Mouse (Mus musculus) heart, adult 2 months (tissue): ENCODE results near the gene Dyrk3. TPM values are rescaled to one million over a fixed set of nuclear protein-coding genes. Genes with fewer than 3 reads are reported as not detected.

Experiments
- DNase-seq, 2 experiments: peaks; one replicate each; pipeline ENCODE4 v3.0.0; 2021
- H3K27ac ChIP-seq: fragments of 200-600 bp; 2 replicates; pipeline ENCODE4 v1.8.1; 2022
- H3K27me3 ChIP-seq: fragments of 200-500 bp; 2 replicates; pipeline ENCODE4 v1.6.1; 2012; ENCODE audit warnings: mild to moderate bottlenecking, low read length, inconsistent platforms, mixed read lengths; ENCODE audit not compliant: control insufficient read depth, insufficient read depth
- H3K36me3 ChIP-seq: fragments of 200-500 bp; 2 replicates; pipeline ENCODE4 v1.6.1; 2012; ENCODE audit warnings: low read length, inconsistent platforms; ENCODE audit not compliant: control insufficient read depth, insufficient read depth
- H3K4me1 ChIP-seq: fragments of 200-500 bp; 2 replicates; pipeline ENCODE4 v1.6.1; 2011; ENCODE audit warnings: low read length; ENCODE audit not compliant: control insufficient read depth, insufficient read depth
- H3K4me3 ChIP-seq: fragments of 200-600 bp; 2 replicates; pipeline ENCODE4 v1.8.1; 2022
- H3K79me2 ChIP-seq: fragments of 200-500 bp; replicated peaks from 2 replicates; pipeline ENCODE4 v1.6.1; 2012; ENCODE audit warnings: mild to moderate bottlenecking, inconsistent platforms, low read length, moderate library complexity, mixed read lengths; ENCODE audit not compliant: control insufficient read depth, insufficient read depth
- H3K9ac ChIP-seq: fragments of 200-500 bp; 2 replicates; pipeline ENCODE4 v1.6.1; 2012; ENCODE audit warnings: low read depth, mild to moderate bottlenecking, control low read depth, inconsistent platforms, low read length, mixed read lengths
- CTCF ChIP-seq: fragments of 200-600 bp; IDR thresholded peaks from 2 replicates; pipeline ENCODE4 v1.8.1; 2022; ENCODE audit warnings: antibody characterized with exemption, mild to moderate bottlenecking, moderate library complexity
- EP300 ChIP-seq: fragments of 200-500 bp; IDR thresholded peaks from 2 replicates; pipeline ENCODE4 v1.6.1; 2011; ENCODE audit warnings: low read depth, low read length, control low read depth; ENCODE audit not compliant: insufficient read depth
- POLR2A ChIP-seq: fragments of 200-500 bp; IDR thresholded peaks from 2 replicates; pipeline ENCODE4 v1.6.1; 2011; ENCODE audit warnings: mild to moderate bottlenecking, low read depth, low read length, control low read depth; ENCODE audit not compliant: insufficient read depth
- WGBS: fragments of 180-500 bp; shearing (Covaris S2); methylation state at CpG from one replicate; pipeline ENCODE4 v1.1.7; 2018; 5-methylcytosine and 5-hydroxymethylcytosine counted together
- intact Hi-C: fragments of 180-260 bp; cut with DNase I; formaldehyde crosslinking; loops from one replicate; pipeline ENCODE4 v1.15.1; 2025
- polyA plus RNA-seq: library from polyadenylated mRNA; depleted of rRNA; stranded (reverse); fragments of >200 nt; gene quantifications from 2 replicates; pipeline ENCODE4 v1.2.3, GENCODE M21; 2012
- total RNA-seq, 2 experiments: library from RNA; stranded (reverse); gene quantifications; 2 replicates each; pipeline ENCODE4 v1.2.3; 2021

Gene Dyrk3
- total and polyA plus RNA-seq, 3 experiments = 0.16 to 0.70 (median 0.48) TPM

- no peaks in the 10 kb centered on the region for H3K36me3 ChIP-seq
- peak overlapping the region; percentile 56; the same call in 1 of the 2 replicates for H3K27ac ChIP-seq
- no peaks in the 10 kb centered on the region for H3K27me3 ChIP-seq
- no peak overlapping the region for H3K9ac ChIP-seq
- TF ChIP-seq EP300 (no peak), CTCF (no peak), POLR2A (no peak)
- H3K4me1 ChIP-seq = peaks cover 3% of the 10 kb centered on the region
- peak in 1 of 2 experiments; percentile 71 for DNase-seq
- H3K4me3 ChIP-seq = no peak overlapping the region
- no peaks in the 10 kb centered on the region for H3K79me2 ChIP-seq
- WGBS = 51% methylated on average over 9 of the region's 9 CpGs
- intact Hi-C loops = no loop called here
Measured at GRCm38 (mm10) chr1:131184253-131184955, 46.3 kb upstream of the Dyrk3 start.

GRCm38 (mm10) chr1:131183201-131183600 lies 45.1 kb upstream of the Dyrk3 start:
- no peak for DNase-seq

DNA sequence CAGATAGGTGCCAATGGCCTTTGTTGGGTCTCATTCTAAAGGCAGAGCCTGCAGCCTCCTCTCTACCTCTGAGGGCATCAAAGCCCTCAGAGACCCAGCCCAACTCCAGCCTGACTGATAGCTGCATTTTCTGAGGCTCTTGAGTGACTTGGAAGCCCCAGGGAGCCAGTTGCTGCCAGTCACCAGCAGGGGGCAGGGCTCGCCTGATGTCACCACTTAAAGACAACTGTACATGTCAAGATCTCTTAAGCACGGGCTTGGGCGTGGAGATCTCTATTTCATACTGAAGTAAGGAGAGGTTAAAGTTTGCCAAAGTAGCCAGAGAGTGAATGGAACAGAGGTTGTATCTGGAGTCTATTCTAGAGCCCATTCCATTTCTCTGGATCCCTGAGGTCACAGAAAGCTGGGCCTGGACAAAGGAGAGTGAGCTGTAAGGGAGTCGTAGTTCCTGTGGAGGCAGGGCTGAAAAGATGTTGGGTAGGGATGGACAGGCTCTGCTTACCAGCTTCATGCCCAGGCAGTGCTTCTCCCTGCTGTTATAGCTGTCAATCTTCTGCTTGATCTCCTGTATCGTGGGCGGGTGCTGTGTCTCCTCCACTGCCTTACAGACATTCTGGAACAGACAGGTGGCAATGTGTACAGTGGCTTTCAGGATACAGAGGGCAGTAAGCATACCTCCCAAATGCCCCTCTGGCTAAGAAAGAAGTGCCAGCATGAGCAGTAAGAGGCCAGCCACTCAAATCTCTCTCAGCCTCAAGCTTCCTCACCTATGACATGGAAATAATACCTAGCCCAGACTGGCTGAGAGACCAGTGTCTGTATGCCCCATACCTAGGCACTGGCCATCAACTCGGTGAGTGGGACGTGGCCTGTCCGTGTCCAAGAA lies 43.7 kb upstream of the Dyrk3 start:
- no peak overlapping the region for H3K27ac ChIP-seq
- intact Hi-C loops = loop anchor here (1.0 to 2.0 kb wide), 2 partner anchors 64 to 89 kb away; no protein-coding TSS in a partner anchor
- H3K79me2 ChIP-seq = no peaks in the 10 kb centered on the region
- no peak overlapping the region for H3K4me3 ChIP-seq
- DNase-seq = peak; percentile 79 to 83
- no peaks in the 10 kb centered on the region for H3K36me3 ChIP-seq
- 58% methylated on average over 9 of the region's 9 CpGs for WGBS
- H3K4me1 ChIP-seq = peaks cover 3% of the 10 kb centered on the region
- no peaks in the 10 kb centered on the region for H3K27me3 ChIP-seq
- TF ChIP-seq EP300 (peak; percentile 58; the same call in 1 of the 2 replicates), CTCF (peak; percentile 98), POLR2A (no peak)
- H3K9ac ChIP-seq = no peak overlapping the region

More at GRCm38 (mm10) chr1:131183201-131183600, 45.1 kb upstream of the Dyrk3 start:
- no peaks in the 10 kb centered on the region for H3K79me2 ChIP-seq
- WGBS = 63% methylated on average over 7 of the region's 7 CpGs
- H3K4me3 ChIP-seq = no peak overlapping the region
- H3K27ac ChIP-seq = no peak overlapping the region
- TF ChIP-seq POLR2A = no peak
- no peak for TF ChIP-seq EP300
- H3K4me1 ChIP-seq = peaks cover 3% of the 10 kb centered on the region
- intact Hi-C loops = no loop called here
- H3K27me3 ChIP-seq = no peaks in the 10 kb centered on the region
- no peak overlapping the region for H3K9ac ChIP-seq
- H3K36me3 ChIP-seq = no peaks in the 10 kb centered on the region

DNA sequence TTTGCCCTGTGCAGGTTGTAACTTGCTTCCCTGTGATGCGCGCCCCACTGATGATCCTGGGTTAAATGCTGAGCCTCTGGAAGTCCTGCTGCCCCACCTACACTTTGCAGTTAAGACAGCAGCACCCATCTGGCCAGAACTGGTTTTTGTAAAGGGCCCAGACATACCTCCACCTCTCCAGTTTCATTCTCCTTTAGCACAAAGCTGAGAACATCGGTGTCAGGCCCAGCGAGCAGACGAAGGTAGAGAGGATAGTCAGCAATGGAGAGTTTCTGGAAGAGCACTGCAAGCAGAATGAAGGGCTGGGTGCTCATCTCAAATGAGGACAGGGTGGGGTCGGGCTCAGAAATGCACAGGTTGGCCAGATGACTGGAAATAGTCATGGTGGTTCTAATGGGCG lies 42.2 kb upstream of the Dyrk3 start:
- no peak overlapping the region for H3K27ac ChIP-seq
- no peaks in the 10 kb centered on the region for H3K79me2 ChIP-seq
- TF ChIP-seq CTCF (no peak), POLR2A (no peak), EP300 (no peak)
- intact Hi-C loops = loop anchor here (2.0 kb wide), 1 partner anchor 90 kb away; no protein-coding TSS in a partner anchor
- no peak overlapping the region for H3K4me3 ChIP-seq
- H3K36me3 ChIP-seq = no peaks in the 10 kb centered on the region
- H3K4me1 ChIP-seq = peaks cover 3% of the 10 kb centered on the region
- WGBS = 93% methylated on average over 7 of the region's 7 CpGs
- no peak for DNase-seq
- H3K27me3 ChIP-seq = no peaks in the 10 kb centered on the region
- H3K9ac ChIP-seq = no peak overlapping the region

DNA sequence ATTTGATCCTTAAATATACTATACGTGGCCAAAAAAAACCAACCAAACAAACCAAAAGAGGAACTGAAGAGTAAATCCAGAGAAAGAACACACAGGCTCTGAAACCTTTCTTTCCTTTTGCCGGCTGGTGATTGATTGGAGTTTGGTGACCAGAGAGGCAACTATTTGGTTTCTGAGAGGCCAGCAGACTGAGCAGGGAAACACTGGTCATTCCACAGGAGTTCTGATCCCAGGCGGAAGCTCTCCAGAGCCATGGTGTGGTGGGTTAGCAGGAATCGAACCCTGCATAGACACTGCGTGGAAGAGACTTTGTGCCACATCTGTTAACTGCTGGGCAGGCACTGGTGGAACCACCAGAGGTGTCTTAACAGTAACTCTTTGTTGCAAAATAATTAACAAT lies 39.9 kb upstream of the Dyrk3 start:
- Histone ChIP-seq H3K79me2 (no peaks in the 10 kb centered on the region), H3K9ac (no peak overlapping the region), H3K27me3 (no peaks in the 10 kb centered on the region), H3K27ac (no peak overlapping the region), H3K4me3 (no peak overlapping the region), H3K4me1 (peaks cover 5% of the 10 kb centered on the region), H3K36me3 (no peaks in the 10 kb centered on the region; the same call in 1 of the 2 replicates)
- DNase-seq = no peak
- no peak for TF ChIP-seq POLR2A
- no peak for TF ChIP-seq EP300
- TF ChIP-seq CTCF = no peak
- intact Hi-C loops = no loop called here
- WGBS = 89% methylated on average over 5 of the region's 5 CpGs

GRCm38 (mm10) chr1:131177249-131177648 lies 39.1 kb upstream of the Dyrk3 start:
- no peak for TF ChIP-seq CTCF
- no peak for TF ChIP-seq EP300
- TF ChIP-seq POLR2A = no peak
- H3K4me1 ChIP-seq = peaks cover 6% of the 10 kb centered on the region
- 77% methylated on average over 4 of the region's 4 CpGs for WGBS
- no peaks in the 10 kb centered on the region for H3K79me2 ChIP-seq
- intact Hi-C loops = no loop called here
- H3K27ac ChIP-seq = no peak overlapping the region
- H3K36me3 ChIP-seq = no peaks in the 10 kb centered on the region; the same call in 1 of the 2 replicates
- H3K9ac ChIP-seq = no peak overlapping the region
- H3K4me3 ChIP-seq = no peak overlapping the region
- no peak for DNase-seq
- H3K27me3 ChIP-seq = no peaks in the 10 kb centered on the region
